Mouse (Mus musculus) G1E-ER4 (cell line): ENCODE measurements around the gene Mbd6. TPM values are rescaled to one million over a fixed set of nuclear protein-coding genes. Genes with fewer than 3 reads are reported as not detected.
A peak's percentile ranks its signal among the peaks of the same experiment; 100 is the strongest.

ENCODE experiments used
- GATA1 ChIP-seq: IDR thresholded peaks from one replicate; pipeline ENCODE4 v1.8.0; 2012; ENCODE audit warnings: low read length, inconsistent platforms
- polyA plus RNA-seq: library from polyadenylated mRNA; stranded (reverse); fragments of >175 nt; gene quantifications from 2 replicates; pipeline ENCODE4 v1.2.3, GENCODE M21; 2012

Gene Mbd6
- polyA plus RNA-seq, 1 experiment, result 300 TPM

GRCm38 (mm10) chr10:127293590-127294113 lies 4.8 kb upstream of the Mbd6 start:
- TF ChIP-seq GATA1, result no peak

GRCm38 (mm10) chr10:127292987-127293538 lies 4.2 kb upstream of the Mbd6 start:
- no peak for TF ChIP-seq GATA1

- peak; percentile 72 for TF ChIP-seq GATA1
These were observed 3.2 kb upstream of the Mbd6 start for GRCm38 (mm10) chr10:127291881-127292638.

GRCm38 (mm10) chr10:127290930-127291880 lies 2.4 kb upstream of the Mbd6 start:
- no peak for TF ChIP-seq GATA1

GRCm38 (mm10) chr10:127290307-127290929 lies 1.6 kb upstream of the Mbd6 start:
- no peak for TF ChIP-seq GATA1

GRCm38 (mm10) chr10:127289573-127290191 lies 864 bp upstream of the Mbd6 start:
- TF ChIP-seq GATA1, result no peak

- TF ChIP-seq GATA1, result no peak
These were observed 454 bp downstream of the Mbd6 start for GRCm38 (mm10) chr10:127288328-127288799.

- TF ChIP-seq GATA1, result no peak
These were observed 903 bp downstream of the Mbd6 start for GRCm38 (mm10) chr10:127287936-127288293.

GRCm38 (mm10) chr10:127287271-127287935 lies 1.4 kb downstream of the Mbd6 start:
- TF ChIP-seq GATA1, result no peak

GRCm38 (mm10) chr10:127286730-127287129 lies 2.1 kb downstream of the Mbd6 start:
- TF ChIP-seq GATA1, result no peak

GRCm38 (mm10) chr10:127286194-127286593 lies 2.6 kb downstream of the Mbd6 start:
- no peak for TF ChIP-seq GATA1

GRCm38 (mm10) chr10:127285644-127286043 lies 3.2 kb downstream of the Mbd6 start:
- TF ChIP-seq GATA1, result no peak

GRCm38 (mm10) chr10:127284724-127285500 lies 3.9 kb downstream of the Mbd6 start:
- TF ChIP-seq GATA1, result no peak
